Mouse (Mus musculus): ENCODE results near the gene Jmjd4. TPM values are rescaled to one million over a fixed set of nuclear protein-coding genes. Genes with fewer than 3 reads are reported as not detected.

Gene Jmjd4
- 3.8 and 4.9 TPM in 2 replicates for polyA plus RNA-seq (2012; rRNA removed)

DNA sequence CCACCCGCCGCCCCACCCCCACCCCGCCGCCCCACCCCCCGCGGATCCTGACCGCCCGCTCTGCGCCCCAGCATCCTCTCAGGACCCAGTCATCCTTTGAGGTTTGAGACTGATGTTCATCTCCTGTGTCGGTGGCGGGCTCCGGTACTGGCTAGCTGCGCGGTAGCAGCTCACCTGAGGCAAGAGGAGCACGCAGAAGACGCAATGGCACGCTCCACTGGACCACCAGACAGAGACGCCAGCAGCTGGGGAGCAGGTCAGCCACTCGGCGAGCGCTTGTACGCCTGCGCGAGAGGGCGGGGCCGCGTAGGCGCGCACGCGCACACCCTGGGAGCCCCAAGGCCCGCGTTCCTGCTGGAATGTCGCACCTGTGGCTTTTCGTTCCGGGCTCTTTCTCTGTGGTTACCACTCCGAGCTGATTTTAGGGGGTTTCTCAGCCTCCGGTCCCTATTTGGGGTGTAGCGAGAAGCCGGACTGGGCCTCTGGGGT is at the start of gene Jmjd4:
Jmjd4 (plus strand) TSS at position 305 of the 489 bp plus-strand sequence.
- under 1% methylated on average over 37 of the region's 40 CpGs for WGBS
- peak; percentile 64 for DNase-seq (ENCODE audit: low read depth, low spot score)

DNA sequence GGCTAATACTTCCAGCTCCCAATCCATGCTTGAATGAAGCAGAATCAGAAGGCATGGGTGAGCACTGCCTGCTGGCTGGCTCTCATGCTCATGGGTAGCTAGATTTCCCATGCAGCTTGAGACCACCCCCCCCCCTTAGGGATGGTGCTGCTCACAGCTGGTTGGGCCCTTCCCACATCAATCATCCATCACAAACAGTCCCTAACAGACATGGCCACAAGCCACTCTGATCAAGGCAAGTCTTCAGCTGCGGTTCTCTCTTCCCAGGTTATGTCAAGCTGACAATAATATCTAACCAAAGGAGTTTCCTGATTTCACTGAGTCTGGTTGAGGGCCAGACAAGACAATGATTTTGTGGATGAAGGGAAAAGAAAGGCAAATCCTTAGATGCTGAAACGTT is 49.0 kb upstream of the Jmjd4 start:
- 80% methylated on average over 2 of the region's 2 CpGs for WGBS
- no peak for DNase-seq (ENCODE audit: low read depth, low spot score)

DNA sequence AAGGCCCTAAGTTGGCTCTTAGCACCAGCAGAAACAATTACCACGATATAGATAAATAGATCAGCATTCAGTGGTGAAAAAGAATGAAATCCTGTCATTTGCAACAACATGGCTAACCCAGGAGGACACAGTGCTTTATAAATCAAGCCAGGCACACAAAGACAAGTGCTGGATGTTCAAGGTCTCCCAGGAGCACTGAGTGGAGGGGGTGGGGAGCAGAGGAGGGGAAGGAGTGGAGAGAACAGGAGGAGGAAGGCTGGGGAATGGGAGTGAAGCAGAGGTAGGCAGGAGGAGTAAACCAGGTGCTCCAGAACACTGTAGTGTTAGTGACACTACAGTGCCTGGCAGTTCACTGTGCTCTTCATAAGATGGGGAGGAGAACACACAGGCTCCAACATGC is 44.1 kb upstream of the Jmjd4 start:
- DNase-seq (ENCODE audit: low read depth, low spot score), result no peak
- WGBS, result 90% methylated on average over 1 of the region's 1 CpGs

DNA sequence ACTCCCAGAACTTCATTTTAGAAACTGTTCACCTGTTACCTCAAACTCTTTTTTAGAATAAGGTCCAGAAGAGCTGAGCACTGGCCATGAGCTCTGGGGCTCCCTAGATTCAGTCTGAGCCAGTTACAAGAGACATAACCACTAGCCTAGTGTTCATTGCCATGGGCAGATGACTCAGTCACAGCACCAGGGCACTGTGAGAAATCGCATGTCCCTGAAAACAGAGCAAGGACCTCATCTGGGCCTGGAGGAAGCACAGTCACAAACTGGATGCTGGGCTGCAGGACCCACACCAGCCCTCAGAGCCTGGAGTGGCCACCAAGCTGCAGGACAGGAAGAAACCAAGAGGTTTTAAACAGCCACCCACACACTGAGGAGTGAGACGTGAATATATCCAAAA is 39.0 kb upstream of the Jmjd4 start:
- 54% methylated on average over 2 of the region's 2 CpGs for WGBS
- DNase-seq (ENCODE audit: low read depth, low spot score), result no peak

DNA sequence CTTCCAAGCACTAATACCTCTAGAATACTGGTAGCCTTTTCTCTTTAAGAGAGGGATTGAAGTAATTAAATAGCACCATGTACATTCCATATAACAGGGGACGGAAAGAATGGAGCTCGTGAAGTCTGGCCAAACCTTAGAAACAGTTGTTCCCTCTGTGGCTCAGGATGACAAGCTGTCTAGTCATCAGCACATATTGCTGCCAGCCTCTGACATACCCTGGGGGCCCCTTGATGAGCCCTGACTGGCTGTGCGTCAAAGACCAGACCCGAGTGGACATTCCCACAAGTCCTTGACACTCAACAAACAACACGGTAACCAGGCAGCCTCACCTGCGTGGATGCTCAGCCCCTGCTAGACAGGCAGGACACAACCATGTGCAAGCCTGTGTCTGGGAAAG is 37.8 kb upstream of the Jmjd4 start:
- 78% methylated on average over 6 of the region's 6 CpGs for WGBS
- DNase-seq (ENCODE audit: low read depth, low spot score), result no peak

DNA sequence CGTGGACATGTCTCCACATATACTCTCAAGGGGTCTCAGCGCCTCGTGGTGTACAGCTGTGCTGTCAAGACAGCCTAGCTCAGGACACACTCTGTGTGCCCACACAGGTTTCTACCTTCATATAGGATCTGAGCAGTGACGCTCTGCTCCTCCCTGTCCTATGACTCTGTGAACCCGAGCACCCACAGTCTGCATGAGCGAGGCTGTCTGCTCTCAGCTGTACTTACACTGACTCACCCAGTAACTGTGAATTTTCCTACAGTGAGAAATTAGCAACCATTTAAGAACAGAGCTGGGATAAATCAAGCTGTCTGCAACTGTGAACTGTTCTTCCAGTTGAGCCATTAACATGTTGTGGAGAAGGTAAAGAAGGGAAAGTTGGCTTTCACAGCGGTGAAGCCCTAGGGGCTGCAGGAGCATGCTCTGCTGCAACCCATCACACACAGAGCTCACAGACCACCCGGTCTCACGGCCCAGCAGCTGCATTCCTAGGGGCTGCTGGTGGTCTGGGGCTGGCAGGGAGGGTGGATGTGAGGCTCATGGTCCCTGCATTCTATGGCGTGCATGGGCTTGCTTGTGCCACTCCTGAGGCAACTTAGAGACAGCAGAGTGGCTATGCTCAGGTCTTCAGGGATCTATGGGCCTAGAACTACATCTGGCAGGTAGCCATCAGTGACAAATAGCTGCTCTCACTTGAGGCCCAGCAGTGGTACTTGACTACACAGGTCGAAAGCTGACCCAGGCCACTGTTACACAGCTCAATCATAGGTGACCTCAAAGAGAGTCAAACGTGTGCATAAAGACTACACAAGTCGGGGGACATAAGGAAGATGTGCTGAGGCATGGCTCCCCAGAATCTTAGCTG is 36.6 kb upstream of the Jmjd4 start:
- DNase-seq (ENCODE audit: low read depth, low spot score), result no peak
- 89% methylated on average over 13 of the region's 13 CpGs for WGBS

DNA sequence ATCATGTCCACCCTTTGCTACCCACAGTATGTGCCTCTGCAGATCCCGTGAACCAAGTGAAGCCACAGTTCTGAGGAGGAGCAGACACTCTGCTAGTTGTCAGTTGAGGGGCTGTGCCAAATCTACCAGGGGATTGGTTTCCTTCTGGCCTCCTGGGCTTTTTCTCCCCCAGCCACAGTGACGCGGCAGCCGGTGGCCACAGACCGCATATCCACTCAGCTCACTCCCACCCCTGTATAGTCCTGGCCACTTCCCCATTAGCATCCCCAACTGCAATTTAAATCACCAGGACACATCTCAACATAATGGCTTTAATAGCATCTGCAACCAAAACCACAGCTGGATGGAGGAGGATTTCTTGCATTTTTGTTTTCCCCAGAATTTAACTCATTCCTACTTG is 31.1 kb upstream of the Jmjd4 start:
- no peak for DNase-seq (ENCODE audit: low read depth, low spot score)
- WGBS, result 80% methylated on average over 5 of the region's 5 CpGs

DNA sequence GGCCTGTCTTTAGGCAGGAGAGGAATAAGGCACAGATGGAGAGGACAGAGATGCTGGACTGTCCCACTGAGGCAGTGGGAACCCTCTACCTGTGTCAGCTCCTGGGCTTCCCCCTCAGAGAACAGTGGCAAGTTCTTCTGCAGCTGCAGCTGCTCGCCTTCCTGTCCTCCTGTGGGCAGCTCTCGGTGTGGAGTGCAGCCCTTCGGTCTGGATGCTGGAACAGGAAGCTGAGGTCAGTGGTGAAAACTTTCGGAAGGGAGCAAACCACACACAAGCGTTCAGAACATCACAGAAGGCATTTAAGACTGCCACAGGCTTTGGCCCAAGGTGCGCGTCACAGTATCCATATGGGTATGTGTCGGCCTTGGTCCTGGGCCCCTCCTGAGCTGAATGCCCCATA is 28.4 kb upstream of the Jmjd4 start:
- DNase-seq (ENCODE audit: low read depth, low spot score), result no peak
- WGBS, result 81% methylated on average over 8 of the region's 8 CpGs

DNA sequence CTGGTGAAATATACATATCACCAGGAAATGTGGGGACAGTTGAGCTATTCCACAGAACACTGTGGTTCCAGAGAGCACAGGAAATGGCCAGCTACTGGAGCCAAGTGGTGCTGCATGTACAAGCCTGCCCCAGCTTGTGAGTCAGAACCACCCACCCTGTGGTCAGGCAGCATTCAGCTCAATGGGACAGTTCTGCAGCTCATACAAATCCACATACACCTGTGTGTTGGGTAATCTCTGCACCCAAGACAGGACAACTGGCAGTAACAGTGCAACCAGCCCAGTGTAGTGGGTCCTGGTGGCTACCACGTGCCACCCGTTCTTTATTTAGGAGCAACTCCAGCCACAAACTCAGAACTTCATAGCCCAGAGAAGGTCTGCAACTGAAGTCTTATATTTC is 27.9 kb upstream of the Jmjd4 start:
- no peak for DNase-seq (ENCODE audit: low read depth, low spot score)
- 89% methylated on average over 2 of the region's 2 CpGs for WGBS

DNA sequence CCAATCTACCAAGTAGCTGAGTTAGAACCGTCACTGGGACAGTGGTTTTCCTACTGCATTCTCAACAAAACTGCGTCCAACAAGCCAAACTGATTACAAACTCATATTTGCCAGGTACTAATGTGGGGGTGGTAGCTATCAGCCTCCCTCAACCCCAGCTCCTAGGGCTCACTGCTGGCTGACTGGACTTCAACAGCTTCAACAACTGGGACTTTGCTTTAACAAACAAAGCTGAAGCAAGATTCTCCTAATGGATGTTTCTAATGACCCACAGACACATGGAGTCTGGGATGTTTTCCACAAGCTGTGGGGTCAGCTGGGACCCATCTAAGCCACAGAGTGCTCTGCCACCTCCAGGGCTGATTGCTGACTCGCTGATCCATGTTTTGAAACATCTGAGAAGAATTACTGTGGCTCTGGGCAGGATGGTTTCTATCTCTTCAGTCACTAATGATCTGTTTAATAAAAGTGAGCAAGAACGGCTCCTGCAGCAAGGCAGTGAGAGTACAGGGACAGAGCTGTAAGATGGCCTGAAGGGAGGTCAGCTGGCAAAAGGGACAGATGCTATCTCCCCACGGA is 26.7 kb upstream of the Jmjd4 start:
- 87% methylated on average over 5 of the region's 5 CpGs for WGBS
- no peak for DNase-seq (ENCODE audit: low read depth, low spot score)

DNA sequence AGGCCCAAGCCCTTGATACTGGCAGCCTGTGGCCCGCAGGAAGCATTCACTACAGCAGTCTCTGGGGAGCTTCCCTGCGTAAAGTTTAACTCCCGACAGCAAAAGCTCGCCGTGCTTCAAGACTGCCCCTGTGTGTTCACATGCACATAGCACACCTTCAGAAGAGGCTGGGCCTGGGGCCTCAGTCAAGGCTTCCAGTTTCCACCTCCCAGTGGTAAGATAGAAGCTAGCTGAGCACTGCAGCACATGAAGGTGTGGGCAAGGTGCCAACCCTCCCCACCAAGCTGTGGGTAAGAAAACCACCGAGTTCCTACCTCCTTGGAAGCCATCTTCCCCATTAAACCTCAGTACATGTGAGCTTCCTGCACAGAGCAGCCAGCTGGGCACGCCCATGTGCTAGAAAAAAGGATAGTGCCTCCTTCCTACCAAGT is 24.2 kb upstream of the Jmjd4 start:
- no peak for DNase-seq (ENCODE audit: low read depth, low spot score)
- WGBS, result 47% methylated on average over 7 of the region's 7 CpGs

DNA sequence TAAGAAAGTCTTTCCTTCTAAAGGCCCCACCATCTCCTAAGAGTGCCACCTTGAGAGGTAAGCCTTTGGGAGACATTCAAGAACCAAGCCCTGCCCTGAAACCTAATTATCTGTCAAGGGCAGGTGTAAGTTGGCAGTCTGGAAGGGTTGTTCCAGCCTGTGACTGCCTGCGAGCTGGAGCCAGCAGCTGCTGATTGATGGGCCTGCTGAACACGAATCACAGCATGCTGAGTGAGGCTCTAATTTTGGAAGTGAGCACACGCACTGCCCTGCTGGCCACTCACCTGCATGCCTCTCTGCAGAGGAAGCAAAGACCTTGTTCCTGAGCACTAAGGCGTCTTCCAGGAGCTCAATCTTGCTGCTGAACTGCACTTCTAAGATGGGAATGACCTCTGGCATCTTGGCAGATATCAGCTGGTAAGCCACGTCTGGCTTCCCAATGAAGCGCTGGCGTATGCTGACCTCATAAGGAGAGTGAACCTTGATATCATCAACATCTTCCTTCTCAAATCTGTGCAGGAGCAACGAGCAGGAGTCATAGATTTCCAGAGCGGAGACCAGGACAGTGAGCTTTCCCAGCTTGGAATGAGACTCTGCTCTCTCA is 21.7 kb upstream of the Jmjd4 start:
- 89% methylated on average over 9 of the region's 9 CpGs for WGBS
- no peak for DNase-seq (ENCODE audit: low read depth, low spot score)

DNA sequence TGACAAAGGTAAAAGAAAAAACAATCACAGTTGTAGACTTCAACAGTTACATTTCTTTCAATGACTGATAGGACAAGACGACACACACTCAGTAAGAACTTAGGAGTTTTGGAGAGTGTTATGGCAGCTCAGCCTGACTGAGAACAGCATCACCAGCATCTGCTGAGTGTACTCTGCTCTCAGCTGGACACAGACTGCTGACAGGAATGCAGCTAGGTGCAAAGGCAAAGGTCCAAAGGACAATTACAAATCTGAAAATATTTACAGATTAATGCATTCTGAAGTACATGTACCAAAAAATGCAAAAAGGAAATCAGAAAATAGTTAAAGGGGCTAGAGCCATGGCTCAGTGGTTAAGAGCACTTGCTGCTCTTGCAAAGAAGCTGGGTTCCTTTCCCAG is 19.9 kb upstream of the Jmjd4 start:
- 85% methylated on average over 1 of the region's 1 CpGs for WGBS
- no peak for DNase-seq (ENCODE audit: low read depth, low spot score)

DNA sequence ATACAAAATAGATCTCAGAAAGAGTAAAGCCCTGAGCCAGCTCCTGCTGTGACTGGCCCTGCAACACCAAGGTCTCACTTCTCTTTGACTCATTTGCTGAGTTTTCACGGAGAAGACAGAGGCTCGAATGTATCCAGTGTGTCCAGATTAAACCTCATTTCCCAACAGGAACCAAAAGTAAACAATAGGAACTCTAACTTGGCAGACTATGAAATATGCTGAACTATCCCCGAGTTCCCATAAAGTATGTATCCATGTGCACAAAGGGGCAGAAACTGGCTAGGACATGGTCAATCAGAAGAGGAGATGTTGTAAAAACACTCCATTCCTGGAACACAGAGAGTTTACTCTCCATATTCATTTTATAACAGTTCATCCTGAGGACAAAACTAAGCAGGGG is 17.6 kb upstream of the Jmjd4 start:
- WGBS, result 20% methylated on average over 3 of the region's 3 CpGs
- no peak for DNase-seq (ENCODE audit: low read depth, low spot score)

DNA sequence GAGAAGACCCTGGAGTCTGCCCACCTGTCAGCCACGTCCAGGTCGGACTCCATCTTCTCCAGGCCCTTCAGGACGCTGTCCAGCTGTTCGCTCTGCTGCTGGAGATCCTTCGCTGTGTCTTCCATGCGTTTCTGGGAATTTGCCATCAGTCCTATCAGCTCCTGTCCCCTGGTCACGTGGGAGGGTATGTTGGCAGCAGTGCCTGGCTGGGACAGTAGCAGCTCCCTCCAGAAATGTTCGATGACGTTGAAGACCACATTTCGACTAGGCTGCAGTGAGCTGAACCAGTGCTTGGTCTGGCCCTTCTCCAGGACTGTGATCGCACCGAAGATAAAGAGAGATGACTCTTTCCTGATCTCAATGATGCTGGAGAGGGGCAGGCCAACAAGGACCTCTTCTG is 11.9 kb upstream of the Jmjd4 start:
- WGBS, result 91% methylated on average over 12 of the region's 12 CpGs
- no peak for DNase-seq (ENCODE audit: low read depth, low spot score)

DNA sequence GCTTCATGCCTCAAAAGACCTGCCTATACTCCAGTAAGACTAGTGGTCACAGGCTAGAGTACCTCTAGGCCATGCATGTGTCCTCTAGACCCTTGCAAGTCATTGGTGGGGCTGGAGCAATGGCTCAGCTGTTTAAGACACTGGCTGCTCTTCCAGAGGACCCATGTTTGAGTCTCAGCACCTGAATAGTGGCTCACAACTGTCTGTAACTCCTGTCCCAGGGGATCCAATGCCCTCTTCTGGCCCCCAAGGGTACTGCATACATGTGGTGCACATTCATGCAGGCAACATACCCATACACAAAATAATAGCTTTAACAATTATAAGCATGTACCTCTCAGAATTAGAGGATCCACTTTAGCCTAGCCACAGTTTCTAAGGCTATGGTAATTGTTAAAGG is 6.7 kb upstream of the Jmjd4 start:
- no peak for DNase-seq (ENCODE audit: low read depth, low spot score)

DNA sequence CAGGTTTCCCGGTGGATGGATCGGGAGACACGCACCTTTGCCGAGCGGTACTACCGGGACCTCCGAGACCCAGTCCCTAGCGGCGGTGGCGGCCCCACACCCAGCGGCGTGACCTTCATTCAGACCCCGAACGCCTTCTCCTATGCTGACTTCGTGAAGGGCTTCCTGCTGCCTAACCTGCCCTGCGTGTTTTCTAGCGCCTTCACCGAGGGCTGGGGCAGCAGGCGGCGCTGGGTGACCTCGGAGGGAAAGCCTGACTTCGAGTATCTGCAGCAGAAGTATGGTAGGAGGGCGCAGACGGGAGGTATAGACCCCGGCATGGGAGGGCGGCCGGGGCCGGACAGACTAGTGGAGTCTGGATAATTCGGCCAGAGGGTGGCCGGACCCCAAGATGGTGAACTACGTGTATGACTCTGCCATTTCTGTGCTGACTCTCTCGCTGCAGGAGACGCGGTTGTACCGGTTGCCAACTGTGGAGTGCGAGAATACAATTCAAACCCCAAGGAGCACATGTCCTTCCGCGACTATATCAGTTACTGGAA is 456 bp downstream of the Jmjd4 start:
- no peak for DNase-seq (ENCODE audit: low read depth, low spot score)
- 1% methylated on average over 38 of the region's 38 CpGs for WGBS

DNA sequence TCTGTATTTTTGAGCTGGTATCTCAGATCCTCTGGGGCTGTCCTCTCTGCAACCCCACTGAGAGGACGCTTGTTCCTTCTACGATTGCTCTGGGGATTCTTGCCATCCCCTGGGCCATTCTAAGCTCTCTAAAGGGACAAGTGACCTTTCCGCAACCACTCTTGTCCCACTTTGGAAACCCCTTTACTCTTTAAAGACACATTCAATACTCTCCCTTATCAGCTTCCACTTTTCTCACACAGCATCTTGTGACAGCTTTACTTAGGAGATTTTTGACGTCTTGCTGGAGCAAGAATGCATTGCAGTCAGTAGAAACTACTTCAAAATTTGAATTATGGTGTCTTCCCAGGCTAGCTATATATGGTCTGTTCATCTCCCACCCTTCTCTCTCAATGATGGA is 1.2 kb downstream of the Jmjd4 start, which contains the start of gene Snap47:
Snap47 (minus strand) TSS at position 101 of the 400 bp plus-strand sequence.
- no peak for DNase-seq (ENCODE audit: low read depth, low spot score)
- 76% methylated on average over 4 of the region's 4 CpGs for WGBS

DNA sequence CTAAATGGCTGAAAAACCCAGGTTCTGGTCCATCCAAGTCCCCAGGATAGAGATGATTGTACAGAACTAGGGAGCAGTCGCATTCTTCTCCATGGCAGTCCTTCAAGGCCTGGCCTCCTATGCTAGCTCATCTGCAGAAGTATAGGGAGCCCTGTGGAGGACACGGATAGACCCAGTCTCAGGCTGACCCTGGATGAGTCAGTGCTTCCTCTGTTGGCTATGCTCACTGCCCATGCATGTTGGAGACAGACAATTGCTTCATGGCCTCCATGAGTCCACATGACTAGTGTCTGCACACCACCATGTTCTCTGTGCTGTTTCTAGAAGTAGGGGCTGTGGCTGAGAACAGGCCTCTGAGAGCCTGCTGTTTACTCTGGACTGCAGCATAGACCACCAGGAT is 6.5 kb downstream of the Jmjd4 start:
- DNase-seq (ENCODE audit: low read depth, low spot score), result no peak
- WGBS, result 93% methylated on average over 2 of the region's 2 CpGs

DNA sequence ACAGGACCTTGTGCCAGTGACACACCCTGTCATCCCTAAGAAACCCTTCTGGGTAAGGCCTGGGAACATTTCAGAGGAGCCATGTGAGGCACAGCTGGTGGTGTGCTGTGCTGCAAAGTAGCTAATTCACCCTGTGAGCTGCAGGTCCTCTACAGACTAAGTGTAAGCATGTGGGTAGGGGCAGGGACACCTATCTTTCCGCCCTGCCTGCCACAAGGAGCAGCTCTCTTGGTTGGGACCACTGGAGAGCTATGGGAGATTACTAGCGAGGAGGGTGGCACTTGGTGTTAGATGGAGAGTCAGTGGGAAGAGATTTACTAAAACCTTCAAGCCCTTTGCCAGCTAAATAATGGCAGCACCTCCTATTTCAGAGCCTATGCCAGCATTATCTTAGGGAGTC is 7.0 kb downstream of the Jmjd4 start:
- no peak for DNase-seq (ENCODE audit: low read depth, low spot score)
- 96% methylated on average over 2 of the region's 2 CpGs for WGBS

DNA sequence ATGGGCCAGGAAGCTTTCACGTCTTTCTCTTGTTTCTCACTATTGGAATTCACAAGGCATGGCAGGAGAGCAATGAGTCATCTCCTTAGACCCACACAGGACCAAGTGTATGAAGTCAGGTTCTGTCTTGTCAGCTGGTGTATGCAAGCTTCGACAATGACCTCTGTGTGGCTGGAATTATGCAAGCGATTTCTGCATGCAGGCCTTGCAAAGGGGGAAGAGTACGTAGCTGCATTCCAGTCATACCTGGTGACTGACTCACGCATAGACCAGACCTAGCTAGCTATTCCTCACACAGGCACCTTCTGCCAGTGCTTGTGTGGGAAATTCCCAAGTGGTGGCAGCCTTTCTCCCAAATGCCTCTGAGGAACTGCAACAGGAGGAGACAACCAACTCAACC is 9.1 kb downstream of the Jmjd4 start:
- WGBS, result 40% methylated on average over 5 of the region's 5 CpGs
- no peak for DNase-seq (ENCODE audit: low read depth, low spot score)

Data from large intestine, adult 2 months (tissue).